Mouse (Mus musculus) left cerebral cortex, adult 11 months (tissue): ENCODE results near the gene Aim2.
"Not testable (repeated sequence)": the region's sequence is repeated elsewhere in the genome, so short reads cannot be mapped to it uniquely, and the experiment has no call there.

Experiments
- DNase-seq: peaks from one replicate; pipeline ENCODE4 v3.0.0; 2022; ENCODE audit warnings: low spot score

Aim2 gene

GRCm38 (mm10) chr1:173350372-173350957 is at the start of gene Aim2:
Gene Aim2, plus strand, starts transcription at chr1:173350879.
- no peak for DNase-seq

- not testable (repeated sequence) for DNase-seq
These were observed 47.9 kb upstream of the Aim2 start for GRCm38 (mm10) chr1:173302795-173303194.

GRCm38 (mm10) chr1:173313535-173314050 is 37.1 kb upstream of the Aim2 start:
- DNase-seq: not testable (repeated sequence)

DNA sequence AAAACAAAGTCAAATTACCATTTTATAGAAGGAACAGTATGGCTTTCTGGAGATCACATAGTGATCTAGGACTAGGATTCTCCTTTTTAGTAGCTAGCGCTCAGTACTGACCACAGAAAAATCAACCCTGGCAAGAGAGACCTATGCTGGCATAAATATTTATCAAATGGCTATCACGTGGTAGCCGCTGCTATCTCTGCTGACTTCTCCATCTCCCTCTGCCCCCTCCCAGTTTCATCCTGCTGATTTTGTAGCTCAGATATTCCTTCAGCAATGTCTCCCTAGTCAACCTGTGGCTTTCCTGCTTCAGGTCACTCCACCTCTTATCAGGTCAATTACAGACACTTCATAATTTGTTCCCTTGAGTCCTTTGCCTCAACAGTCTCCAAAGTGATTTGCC is 35.0 kb upstream of the Aim2 start:
- DNase-seq: no peak

- DNase-seq: no peak
These were observed 32.7 kb upstream of the Aim2 start for GRCm38 (mm10) chr1:173317925-173318477.

DNA sequence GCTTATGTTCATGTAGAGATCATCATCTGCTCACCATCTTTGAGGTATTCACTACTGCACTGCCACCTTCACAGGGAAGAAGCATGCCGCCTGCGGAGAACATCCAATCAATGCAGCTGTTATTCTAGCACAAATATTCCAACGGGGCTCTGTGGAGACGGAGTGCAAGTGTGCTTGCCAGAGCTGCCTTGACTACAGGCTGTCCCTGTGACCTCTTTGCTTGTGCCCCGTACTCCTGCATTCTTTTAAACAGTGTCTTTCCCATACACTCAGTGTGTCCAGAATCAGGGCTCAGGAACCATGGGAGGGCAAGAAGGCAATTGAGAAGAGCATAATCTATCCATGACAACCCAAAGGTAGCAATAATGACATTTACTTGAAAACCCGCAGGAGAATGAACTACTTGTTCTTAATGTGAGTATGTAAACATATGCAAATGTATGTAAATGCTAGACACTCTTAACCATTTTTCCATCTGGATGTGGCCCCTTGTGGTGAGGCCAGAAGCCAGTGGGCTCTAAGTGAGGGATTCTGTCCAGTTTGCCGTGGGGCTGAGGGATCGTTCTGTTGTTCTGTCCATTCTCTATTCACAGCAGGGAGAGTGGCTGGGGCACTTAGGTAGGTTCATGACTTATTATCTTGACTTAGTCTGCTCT is 29.0 kb upstream of the Aim2 start:
- no peak for DNase-seq

GRCm38 (mm10) chr1:173322249-173322627 is 28.4 kb upstream of the Aim2 start:
- DNase-seq: no peak

DNA sequence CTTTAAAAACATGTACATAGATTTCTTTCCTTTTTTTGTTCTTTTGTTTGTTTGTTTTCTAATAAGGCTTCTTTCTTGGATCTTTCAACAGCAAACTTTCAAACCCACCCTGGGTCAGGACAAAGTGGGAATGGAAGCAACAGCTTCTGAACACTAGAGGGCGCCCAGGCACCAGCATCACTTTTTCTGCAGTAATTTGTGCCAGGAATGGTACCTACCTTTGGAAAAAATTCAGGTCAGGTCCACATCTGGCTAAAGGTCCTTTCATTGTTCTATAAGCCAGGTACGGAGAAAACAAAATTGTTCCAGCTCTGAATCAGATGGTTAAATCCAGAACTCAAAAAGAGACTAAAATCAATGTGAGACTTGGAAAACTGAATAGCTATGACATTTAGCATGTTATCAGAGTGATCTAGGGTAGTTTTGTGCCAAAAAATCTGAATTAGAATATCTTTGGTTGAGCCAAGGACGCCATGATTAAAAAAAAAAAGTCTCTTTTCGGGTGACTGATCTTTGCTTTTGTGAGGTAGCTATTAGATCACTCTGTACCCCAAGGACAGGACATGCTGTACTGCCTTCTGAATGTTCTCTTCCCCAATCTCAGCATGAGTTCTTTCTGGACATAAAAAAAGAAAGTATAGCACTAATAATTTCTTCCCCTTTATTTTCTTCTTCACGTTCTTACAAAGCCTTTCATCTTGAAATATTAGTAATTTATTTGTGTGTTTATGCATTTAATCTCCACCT is 26.7 kb upstream of the Aim2 start:
- no peak for DNase-seq

DNA sequence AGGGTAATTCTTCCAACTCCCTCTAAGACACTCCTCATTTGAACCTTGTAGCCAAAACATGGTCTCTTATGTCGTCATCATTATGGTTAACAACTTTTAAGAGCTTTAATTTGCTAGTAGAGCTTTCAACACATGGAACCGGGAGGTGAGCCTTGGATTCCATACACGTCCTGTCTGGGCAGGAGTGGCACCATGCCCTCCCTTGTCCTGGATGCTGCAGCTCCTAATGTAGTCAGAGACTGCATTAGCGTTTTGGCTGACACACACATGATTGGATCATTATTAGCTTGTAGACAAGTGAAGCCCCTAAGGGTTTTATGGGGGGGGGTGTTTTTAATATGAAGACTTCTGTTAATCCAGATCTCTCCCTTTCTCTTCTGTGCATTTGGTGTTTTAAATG is 25.7 kb upstream of the Aim2 start:
- no peak for DNase-seq

GRCm38 (mm10) chr1:173325395-173325794 is 25.3 kb upstream of the Aim2 start:
- no peak for DNase-seq

GRCm38 (mm10) chr1:173326552-173326951 is 24.1 kb upstream of the Aim2 start:
- no peak for DNase-seq

GRCm38 (mm10) chr1:173328446-173328845 is 22.2 kb upstream of the Aim2 start:
- DNase-seq: no peak

DNA sequence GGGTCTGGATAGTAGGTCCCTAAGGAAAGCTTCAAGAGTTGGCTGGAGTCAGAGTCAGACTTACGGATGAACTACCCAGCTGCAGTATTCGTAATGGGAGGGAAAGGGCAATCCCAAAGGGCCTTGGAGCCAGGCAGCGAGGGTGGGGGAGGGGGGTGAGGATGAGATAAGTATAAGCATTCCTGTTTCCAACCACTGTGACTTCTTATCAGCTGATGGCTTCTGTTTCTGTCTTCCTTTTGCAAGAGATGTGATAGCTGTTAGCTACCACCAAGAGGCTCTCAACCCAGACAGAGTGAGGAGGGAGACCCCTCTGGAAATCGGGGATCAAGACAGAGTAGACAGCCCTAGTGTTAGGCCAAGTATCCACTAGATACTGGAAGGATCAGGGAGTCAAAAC is 21.5 kb upstream of the Aim2 start:
- no peak for DNase-seq

DNA sequence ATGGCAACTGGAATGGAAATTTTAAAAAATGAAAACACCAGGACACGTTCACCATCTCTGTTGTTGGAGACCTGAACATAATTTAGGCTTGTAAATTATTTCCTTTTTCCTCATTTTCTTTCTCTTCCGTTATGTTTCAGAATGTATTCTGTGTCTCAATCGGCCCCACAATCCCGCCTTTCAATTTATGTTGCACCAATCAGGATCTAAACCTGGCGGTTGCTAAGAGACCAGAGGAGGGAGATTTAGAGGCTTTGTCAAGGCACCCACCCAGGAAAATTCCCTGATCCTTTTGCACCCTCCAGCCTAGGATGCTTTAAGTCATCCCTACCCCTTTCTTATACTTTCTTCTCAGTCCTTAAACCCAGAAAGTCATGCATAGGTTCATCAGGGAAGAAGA is 20.9 kb upstream of the Aim2 start:
- DNase-seq: no peak

DNA sequence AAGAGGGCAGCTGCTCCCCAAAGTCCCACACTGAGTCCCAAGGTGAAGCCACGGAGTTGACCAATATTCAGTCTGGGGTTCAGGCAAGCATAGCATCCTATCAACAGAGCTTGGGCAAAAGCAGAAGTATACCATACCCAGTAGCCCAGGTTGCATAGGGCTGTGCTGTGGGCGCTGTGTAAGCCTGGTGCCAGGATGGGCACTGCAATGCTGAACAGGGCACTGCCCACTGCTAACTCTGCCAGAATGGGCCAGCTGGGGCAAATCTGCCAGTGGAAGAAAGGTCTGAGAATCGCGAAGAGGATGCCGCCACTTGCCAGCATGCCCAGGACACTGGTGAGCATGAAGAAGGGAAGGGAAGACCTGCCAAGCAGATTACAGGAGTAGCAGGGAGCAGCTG is 18.3 kb upstream of the Aim2 start:
- DNase-seq: no peak

GRCm38 (mm10) chr1:173333312-173334253 is 17.1 kb upstream of the Aim2 start, which contains the start of gene Ackr1:
Gene Ackr1, minus strand, starts transcription at chr1:173333750.
- DNase-seq: no peak

DNA sequence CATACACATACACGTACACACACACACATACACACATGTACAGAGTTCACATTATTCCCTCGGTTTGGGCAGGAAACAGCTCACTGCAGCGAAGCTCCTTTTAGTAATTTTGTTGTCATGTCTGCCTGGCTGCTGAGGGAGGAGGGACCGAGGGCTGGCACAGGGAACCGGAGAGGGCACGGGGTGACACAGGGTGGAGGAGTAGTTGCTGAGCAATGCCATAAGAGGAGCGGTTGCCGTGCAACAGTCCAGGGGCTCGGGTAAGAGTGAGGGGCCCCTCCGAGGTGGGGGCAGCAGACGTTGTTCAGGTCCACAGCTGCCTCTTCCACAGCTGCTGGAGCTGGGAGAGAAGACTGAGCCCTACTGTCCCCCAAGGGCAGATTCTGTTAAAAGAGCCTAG is 14.8 kb upstream of the Aim2 start:
- DNase-seq: no peak

- no peak for DNase-seq
These were observed 13.7 kb upstream of the Aim2 start for GRCm38 (mm10) chr1:173337008-173337407.

GRCm38 (mm10) chr1:173339543-173339942 is 11.1 kb upstream of the Aim2 start:
- DNase-seq: no peak

DNA sequence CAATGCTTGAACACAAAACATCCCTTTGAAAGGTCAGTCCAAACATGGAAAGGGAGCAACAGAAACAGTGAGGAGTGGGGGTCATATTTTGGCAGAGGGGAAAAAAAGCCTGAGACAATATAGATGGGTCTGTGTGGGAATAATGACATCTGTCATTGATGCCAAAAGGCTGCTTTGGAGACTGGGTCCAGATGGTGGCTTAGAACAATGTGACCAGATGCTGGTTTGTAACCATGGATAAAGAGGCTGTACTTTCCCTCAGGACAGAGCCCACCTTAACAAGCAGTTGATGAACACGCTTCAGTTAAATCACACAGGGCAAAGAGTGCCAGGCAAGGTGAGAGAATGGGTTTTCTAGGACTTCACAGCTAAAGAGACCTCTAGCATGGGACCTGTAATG is 8.3 kb upstream of the Aim2 start:
- DNase-seq: no peak

GRCm38 (mm10) chr1:173343934-173344333 is 6.7 kb upstream of the Aim2 start:
- no peak for DNase-seq

DNA sequence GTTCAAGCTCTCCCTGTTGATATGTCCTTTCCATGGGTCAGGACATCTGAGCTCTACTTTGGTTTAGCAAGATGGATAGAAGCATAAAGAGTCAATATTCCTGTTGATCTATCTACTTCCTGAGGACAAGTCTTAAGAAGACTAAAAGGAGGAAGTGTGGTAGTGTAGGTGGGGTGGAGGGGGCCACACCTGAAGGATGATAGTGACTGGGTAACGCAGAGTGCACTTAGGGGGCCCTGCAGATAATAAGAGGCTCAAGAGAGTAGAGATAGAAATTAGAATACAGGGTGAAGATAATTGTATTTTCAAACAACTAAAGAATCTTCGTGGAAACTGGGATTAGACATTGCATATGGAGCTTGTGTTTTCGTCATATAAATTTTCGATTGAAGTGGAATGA is 5.6 kb upstream of the Aim2 start:
- DNase-seq: no peak
